26 mouse cellular contexts compared by ENCODE assay signal in the genomic region with DNA sequence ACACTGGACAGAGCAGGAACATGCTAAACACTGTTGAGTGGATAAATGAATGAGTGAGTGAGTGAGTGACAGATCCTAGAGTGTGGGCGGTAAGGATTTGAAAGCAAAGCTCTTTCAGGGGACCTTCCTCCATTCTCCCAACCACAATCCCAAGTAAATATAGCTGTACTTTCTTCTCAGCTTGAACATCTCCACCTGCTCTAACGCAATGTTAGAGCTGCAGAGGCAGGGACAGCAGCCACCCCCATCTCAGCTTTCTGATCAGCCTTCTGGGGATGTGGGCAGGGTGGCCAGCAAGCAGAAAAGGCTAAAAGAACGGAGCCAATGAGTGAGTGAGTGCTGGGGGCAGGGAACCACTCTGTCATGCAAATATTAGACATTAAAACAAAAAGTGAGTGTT. TPM values are rescaled to one million over a fixed set of nuclear protein-coding genes. Genes with fewer than 3 reads are reported as not detected.
"Had no signal": no experiment of that assay in that cellular context is flagged by ENCODE, and none has a peak within 500 bp of the region (broad histone marks: within the 10 kb centered on the region; RNA-seq: fewer than 3 reads in every experiment).

No protein-coding gene starts in this region.

- H3K27ac ChIP-seq: neural tube, embryonic 12.5 days; neural tube, embryonic 13.5 days; neural tube, embryonic 15.5 days; stomach, embryonic 15.5 days; stomach, postnatal 0 days had no signal

- H3K4me3 ChIP-seq: neural tube, embryonic 12.5 days; neural tube, embryonic 13.5 days; neural tube, embryonic 15.5 days; stomach, embryonic 15.5 days had no signal

- DNase-seq: retina, postnatal 1 day; right cerebral cortex, adult 18-20 months; right cerebral cortex, postnatal 14 days; right cerebral cortex, postnatal 25 days; right cerebral cortex, postnatal 4 days; spleen, adult 18-20 months; thymus, adult 18-20 months; thymus, postnatal 14 days; thymus, postnatal 25 days; thymus, postnatal 36 days; thymus, postnatal 4 days had no signal

- H3K36me3 ChIP-seq: neural tube, embryonic 12.5 days; neural tube, embryonic 13.5 days; neural tube, embryonic 15.5 days; stomach, embryonic 15.5 days had no signal

- H3K4me1 ChIP-seq: neural tube, embryonic 12.5 days; stomach, embryonic 15.5 days had no signal

- H3K27me3 ChIP-seq: neural tube, embryonic 12.5 days; neural tube, embryonic 13.5 days; neural tube, embryonic 15.5 days; stomach, embryonic 15.5 days had no signal

RNA-seq across cellular contexts. Expression of a gene that starts 38.0 kb away (rescaled TPM):
- total RNA-seq: neutrophil, adult 5-6 weeks had no signal

RNA-seq across cellular contexts. Expression of a gene that starts 50.3 kb away (rescaled TPM):
- total RNA-seq: neutrophil, adult 5-6 weeks had no signal
- polyA plus RNA-seq: neural tube, embryonic 11.5 days; neural tube, embryonic 12.5 days; neural tube, embryonic 13.5 days; neural tube, embryonic 14.5 days; small intestine, adult 2 months; spleen, adult 2 months; stomach, embryonic 14.5 days; stomach, embryonic 15.5 days; stomach, embryonic 16.5 days; stomach, postnatal 0 days; testis, adult 2 months; thymus, postnatal 0 days; urinary bladder, adult 2 months had no signal
